Mouse (Mus musculus): Measurements from ENCODE around the gene Adcy10.

DNA sequence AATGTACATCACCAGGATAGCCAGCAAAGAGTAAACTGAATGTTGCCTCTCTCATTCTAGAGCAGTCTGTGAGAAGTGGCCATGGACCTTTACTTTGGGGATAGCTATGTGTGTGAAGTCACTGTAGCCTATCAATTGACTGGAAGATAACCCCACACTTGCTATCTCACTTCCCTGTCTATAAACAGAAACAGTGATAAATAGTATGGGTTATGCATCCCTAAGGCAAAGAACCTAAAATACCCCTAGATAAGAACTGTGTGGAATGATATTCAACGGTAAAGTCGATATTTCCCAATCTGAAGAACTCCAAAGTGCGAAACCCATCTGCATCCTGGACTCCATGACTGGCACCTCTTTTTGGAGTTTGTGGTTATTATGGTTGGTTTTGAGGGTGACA is 96.3 kb downstream of the Adcy10 start:
- no peak for TF ChIP-seq POLR2A (IDR thresholded peaks at IDR 0.05; ENCODE audit: borderline replicate concordance, extremely low read depth, insufficient read depth, insufficient read length, poor library complexity, severe bottlenecking)
- no peak for TF ChIP-seq CTCF (IDR thresholded peaks at IDR 0.05; ENCODE audit: borderline replicate concordance, extremely low read depth, insufficient read depth, insufficient read length)
